Mouse (Mus musculus) heart, adult 2 months (tissue): ENCODE measurements around the gene Csnk1g1.

Experiments
- CTCF ChIP-seq: fragments of 200-600 bp; IDR thresholded peaks from 2 replicates; pipeline ENCODE4 v1.8.1; 2022; ENCODE audit warnings: antibody characterized with exemption, mild to moderate bottlenecking, moderate library complexity
- EP300 ChIP-seq: fragments of 200-500 bp; IDR thresholded peaks from 2 replicates; pipeline ENCODE4 v1.6.1; 2011; ENCODE audit warnings: low read depth, low read length, control low read depth; ENCODE audit not compliant: insufficient read depth
- POLR2A ChIP-seq: fragments of 200-500 bp; IDR thresholded peaks from 2 replicates; pipeline ENCODE4 v1.6.1; 2011; ENCODE audit warnings: mild to moderate bottlenecking, low read depth, low read length, control low read depth; ENCODE audit not compliant: insufficient read depth

GRCm38 (mm10) chr9:66087062-66087461 is 178.3 kb downstream of the Csnk1g1 start:
- no peak for TF ChIP-seq POLR2A
- TF ChIP-seq CTCF, result no peak
- no peak for TF ChIP-seq EP300
